Comparison of ENCODE assay signal across 8 mouse cellular contexts in genomic region chr17:46487431-46487830, GRCm38 (mm10). TPM values are rescaled to one million over a fixed set of nuclear protein-coding genes. Genes with fewer than 3 reads are reported as not detected.
DNase-seq lines count a peak whose midpoint lies in the region; ATAC-seq and TF ChIP-seq lines count a peak whose summit lies in the region.

TSS of gene Ttbk1 (minus strand) at chr17:46487675.

- intact Hi-C loops in left cerebral cortex, postnatal 36 days (cut with DNase I) = no loop called here

- H3K4me2 ChIP-seq in kidney, embryonic 14.5 days (replicated peaks; ENCODE audit: low read depth, low read length) = peak within 1 kb of the TSS; percentile 69

- H3K9me3 ChIP-seq in kidney, embryonic 14.5 days (ENCODE audit: control insufficient read depth, low read length) = no peaks in the 10 kb centered on the region

- WGBS in kidney, embryonic 14.5 days = 1% methylated on average over 37 of the region's 49 CpGs
- under 1% methylated on average over 22 of the region's 49 CpGs for whole genome bisulfite sequencing in cerebellum, adult 2 months
- WGBS in olfactory bulb, adult 2 months = 9% methylated on average over 45 of the region's 49 CpGs

- no peak within 1 kb of the TSS for H3K27ac ChIP-seq in kidney, embryonic 14.5 days (ENCODE audit: low read depth, low read length)
- H3K27ac ChIP-seq in cerebellum, adult 2 months (ENCODE audit: insufficient read depth, low read length) = peak within 1 kb of the TSS; percentile 99
- H3K27ac ChIP-seq in olfactory bulb, adult 2 months (ENCODE audit: insufficient read depth, low read depth, low read length) = peak within 1 kb of the TSS; percentile 68; the same call in 1 of the 2 replicates

- peak; percentile 21; the same call in 1 of the 2 replicates for ATAC-seq in kidney, embryonic 14.5 days (ENCODE audit: low FRiP score, low TSS enrichment)
- 0 out of 2 replicates have a peak, but pooled peaks have one; percentile 17 for ATAC-seq in granulocyte monocyte progenitor cell, adult 5-6 weeks (replicated peaks; ENCODE audit: poor library complexity, severe bottlenecking)
- ATAC-seq in megakaryocyte-erythroid progenitor cell, adult 5-6 weeks (replicated peaks; ENCODE audit: low FRiP score, low TSS enrichment, poor library complexity, severe bottlenecking) = no peak

- peak within 1 kb of the TSS; percentile 34; the same call in 1 of the 2 replicates for H3K9ac ChIP-seq in kidney, embryonic 14.5 days (ENCODE audit: low read depth, low read length)

- H3K4me1 ChIP-seq in kidney, embryonic 14.5 days (ENCODE audit: control insufficient read depth, insufficient read depth, low read length) = no peaks in the 10 kb centered on the region; the same call in 1 of the 2 replicates
- H3K4me1 ChIP-seq in cerebellum, adult 2 months (ENCODE audit: control insufficient read depth, insufficient read depth, low read length) = peaks cover 17% of the 10 kb centered on the region
- H3K4me1 ChIP-seq in olfactory bulb, adult 2 months (ENCODE audit: control insufficient read depth, insufficient read depth, low read length) = peaks cover 29% of the 10 kb centered on the region

- H3K27me3 ChIP-seq in kidney, embryonic 14.5 days (ENCODE audit: control insufficient read depth, insufficient read depth, low read length) = peaks cover 61% of the 10 kb centered on the region
- no peaks in the 10 kb centered on the region for H3K27me3 ChIP-seq in cerebellum, adult 2 months (ENCODE audit: control insufficient read depth, insufficient read depth, low read length)

- peak within 1 kb of the TSS; percentile 39 for H3K4me3 ChIP-seq in kidney, embryonic 14.5 days (ENCODE audit: low read length)
- H3K4me3 ChIP-seq in cerebellum, adult 2 months (replicated peaks; ENCODE audit: insufficient read depth, low read depth, low read length) = peak within 1 kb of the TSS; percentile 85
- H3K4me3 ChIP-seq in olfactory bulb, adult 2 months (ENCODE audit: insufficient read depth, low read depth, low read length) = peak within 1 kb of the TSS; percentile 54

- no peak for TF ChIP-seq CTCF in cerebellum, adult 2 months (IDR thresholded peaks at IDR 0.05; ENCODE audit: borderline replicate concordance, insufficient read depth, low read depth, low read length)
- no peak for TF ChIP-seq CTCF in olfactory bulb, adult 2 months (IDR thresholded peaks at IDR 0.05; ENCODE audit: insufficient read depth, low read depth, low read length)

- peak; percentile 67; the same call in 1 of the 2 replicates for TF ChIP-seq POLR2A in cerebellum, adult 2 months (IDR thresholded peaks at IDR 0.05; ENCODE audit: borderline replicate concordance, insufficient read depth, low read length)
- TF ChIP-seq POLR2A in olfactory bulb, adult 2 months (IDR thresholded peaks at IDR 0.05; ENCODE audit: insufficient read depth, low read depth, low read length) = peak; percentile 60; the same call in 1 of the 2 replicates

- H3K36me3 ChIP-seq in kidney, embryonic 14.5 days (ENCODE audit: control insufficient read depth, insufficient read depth, low read length) = no peaks in the 10 kb centered on the region

- DNase-seq in kidney, adult 8-10 months = no peak
- DNase-seq in cerebellum, adult 2 months = peak; percentile 80 to 85
- DNase-seq in left cerebral cortex, postnatal 36 days (ENCODE audit: low spot score in 2 of 2) = peak; percentile 67 to 70
- DNase-seq in urinary bladder, postnatal 4 days (ENCODE audit: low spot score in 2 of 2) = no peak

RNA-seq across cellular contexts. Expression of gene Ttbk1, which starts in this region (rescaled TPM):
- 0.04 and 0.11 TPM in 2 replicates for polyA plus RNA-seq in kidney, embryonic 14.5 days (2014; fragmentation: Nextera tagmentation; extraction: Ambion mirVana)
- 46.7 and 47.4 TPM in 2 replicates for polyA plus RNA-seq in cerebellum, adult 2 months (2012; rRNA removed)
- total RNA-seq in granulocyte monocyte progenitor cell, adult 5-6 weeks (2014; fragmentation: Nextera tagmentation) = 0.09 TPM in 1 of 2 replicates, not detected in the other
- not detected in 2 replicates for total RNA-seq in granulocyte monocyte progenitor cell, adult 5-6 weeks (2017)
- total RNA-seq in left cerebral cortex, postnatal 36 days (2021) = 100 to 1,000 TPM; 126 to 139 TPM
- polyA plus RNA-seq in olfactory bulb, adult 2 months (2012; ENCODE audit: insufficient read depth, insufficient read length, low replicate concordance, missing spikeins) = not detected in 2 replicates
- 0.10 TPM in 1 of 2 replicates, not detected in the other for total RNA-seq in megakaryocyte-erythroid progenitor cell, adult 5-6 weeks (2014; fragmentation: Nextera tagmentation)
- total RNA-seq in megakaryocyte-erythroid progenitor cell, adult 5-6 weeks (2017) = 0.14 TPM in 1 of 2 replicates, not detected in the other

Comparison
In these comparisons a context has a peak if more than half of its experiments do, and no peak if none do; other contexts are left out.
1. RNA of gene Ttbk1 (total RNA-seq): 126 to 139 TPM in left cerebral cortex, postnatal 36 days; 0.10 to 0.14 TPM in megakaryocyte-erythroid progenitor cell, adult 5-6 weeks and 0.09 TPM in granulocyte monocyte progenitor cell, adult 5-6 weeks; every median in the first group is over 100 times any median in the second.
2. RNA of gene Ttbk1 (polyA plus RNA-seq): 46.7 to 47.4 TPM in cerebellum, adult 2 months and not detected in olfactory bulb, adult 2 months; 0.04 to 0.11 TPM in kidney, embryonic 14.5 days; every median in the first group is over 10 times any median in the second.
3. Peak in ATAC-seq, H3K4me3 ChIP-seq, H3K9ac ChIP-seq and H3K4me2 ChIP-seq in kidney, embryonic 14.5 days; RNA of the gene not detected or under 1 TPM.
4. Peak in ATAC-seq in granulocyte monocyte progenitor cell, adult 5-6 weeks; RNA of the gene not detected or under 1 TPM.
5. DNase-seq: peak in cerebellum, adult 2 months (2 of 2) and left cerebral cortex, postnatal 36 days (2 of 2); none in kidney, adult 8-10 months (0 of 2) and urinary bladder, postnatal 4 days (0 of 2).
6. Peak in every context shown above with its lines, with median percentiles within 50 percentile points of each other: H3K4me3 ChIP-seq.